ENCODE assay signal across 7 mouse cellular contexts in genomic region chr5:118413428-118414282, GRCm38 (mm10).
DNase-seq lines count a peak whose midpoint lies in the region; ATAC-seq lines count a peak whose summit lies in the region.

No protein-coding gene starts in this region.

- ATAC-seq in hindbrain, embryonic 11.5 days (ENCODE audit: low FRiP score) = peak; percentile 88

- no peak overlapping the region for H3K4me2 ChIP-seq in hindbrain, embryonic 11.5 days (replicated peaks; ENCODE audit: low read depth, low read length)

- 65% methylated on average over 13 of the region's 13 CpGs for WGBS in hindbrain, embryonic 11.5 days

- no peaks in the 10 kb centered on the region for H3K27me3 ChIP-seq in hindbrain, embryonic 11.5 days (ENCODE audit: control insufficient read depth, insufficient read depth, low read length)

- H3K27ac ChIP-seq in hindbrain, embryonic 11.5 days (ENCODE audit: low read depth, low read length) = no peak overlapping the region

- H3K36me3 ChIP-seq in hindbrain, embryonic 11.5 days (ENCODE audit: control insufficient read depth, insufficient read depth, low read length) = no peaks in the 10 kb centered on the region

- H3K9ac ChIP-seq in hindbrain, embryonic 11.5 days (ENCODE audit: low read depth, low read length) = no peak overlapping the region

- H3K4me1 ChIP-seq in hindbrain, embryonic 11.5 days (replicated peaks; ENCODE audit: control insufficient read depth, insufficient read depth, low read length) = no peaks in the 10 kb centered on the region

- no peaks in the 10 kb centered on the region for H3K9me3 ChIP-seq in hindbrain, embryonic 11.5 days (ENCODE audit: control insufficient read depth, low read length)

- H3K4me3 ChIP-seq in hindbrain, embryonic 11.5 days (ENCODE audit: low read depth, low read length) = no peak overlapping the region

- DNase-seq in WW6 (ENCODE audit: low read depth, low spot score) = peak; percentile 70
- peak; percentile 93 for DNase-seq in cerebellum, adult 9-11 months
- peak; percentile 65 to 75 for DNase-seq in frontal cortex, postnatal 10 days (ENCODE audit: low spot score in 2 of 2)
- peak; percentile 73 for DNase-seq in hindbrain, embryonic 11.5 days (ENCODE audit: low spot score)
- peak; percentile 75 to 85 for DNase-seq in layer of hippocampus, adult 8-10 months (ENCODE audit: low spot score in 2 of 2)
- DNase-seq in lung, adult 18-20 months = peak; percentile 74 to 77
- DNase-seq in retina, embryonic 14.5 days (ENCODE audit: low spot score) = peak; percentile 72
